Mouse (Mus musculus) heart, embryonic 14.5 days (tissue): Measurements from ENCODE around the gene BC048679. TPM values are rescaled to one million over a fixed set of nuclear protein-coding genes. Genes with fewer than 3 reads are reported as not detected.

ENCODE experiments used
- ATAC-seq: fragments of 200-750 bp; cut with Nextera tagmentation; 2 replicates; pipeline ENCODE4 v1.8.0; 2017; ENCODE audit warnings: low read depth, moderate TSS enrichment; ENCODE audit not compliant: insufficient number of reproducible peaks, insufficient read depth, low FRiP score
- H3K27ac ChIP-seq, 2 experiments: fragments of 200-500 bp in 1 of 2; fragments of 300-500 bp in 1 of 2; sonication (generic) in 1 of 2; replicated peaks in 1 of 2; 2 replicates each; pipeline ENCODE4 v1.5.1; 2012 to 2014; ENCODE audit warnings: low read depth in 2 of 2, low read length in 2 of 2, control low read depth in 1 of 2, mild to moderate bottlenecking in 1 of 2, mixed read lengths in 1 of 2; ENCODE audit not compliant: control insufficient read depth in 1 of 2, insufficient read depth in 1 of 2
- H3K27me3 ChIP-seq: fragments of 300-500 bp; sonication (generic); 2 replicates; pipeline ENCODE4 v1.6.1; 2014; ENCODE audit warnings: mild to moderate bottlenecking, low read length, control low read depth; ENCODE audit not compliant: control insufficient read depth, insufficient read depth
- H3K36me3 ChIP-seq: fragments of 300-500 bp; sonication (generic); 2 replicates; pipeline ENCODE4 v1.6.1; 2014; ENCODE audit warnings: mild to moderate bottlenecking, control low read depth, low read length, mixed read lengths; ENCODE audit not compliant: control insufficient read depth, insufficient read depth
- H3K4me1 ChIP-seq, 2 experiments: fragments of 200-500 bp in 1 of 2; fragments of 300-500 bp in 1 of 2; sonication (generic) in 1 of 2; 2 replicates each; pipeline ENCODE4 v1.6.1; 2012 to 2014; ENCODE audit warnings: low read length in 2 of 2, control low read depth in 1 of 2, mixed read lengths in 1 of 2; ENCODE audit not compliant: control insufficient read depth in 2 of 2, insufficient read depth in 2 of 2
- H3K4me2 ChIP-seq: fragments of 300-500 bp; sonication (generic); 2 replicates; pipeline ENCODE4 v1.6.1; 2014; ENCODE audit warnings: mild to moderate bottlenecking, low read length
- H3K4me3 ChIP-seq, 2 experiments: fragments of 200-500 bp in 1 of 2; fragments of 300-500 bp in 1 of 2; sonication (generic) in 1 of 2; 2 replicates each; pipeline ENCODE4 v1.5.1; 2012 to 2014; ENCODE audit warnings: low read length in 2 of 2, mild to moderate bottlenecking in 2 of 2, control low read depth in 1 of 2, low read depth in 1 of 2, moderate library complexity in 1 of 2; ENCODE audit not compliant: control insufficient read depth in 1 of 2, insufficient read depth in 1 of 2
- H3K9ac ChIP-seq: fragments of 300-500 bp; sonication (generic); 2 replicates; pipeline ENCODE4 v1.6.1; 2014; ENCODE audit warnings: mild to moderate bottlenecking, low read length
- H3K9me3 ChIP-seq: fragments of 300-500 bp; sonication (generic); 2 replicates; pipeline ENCODE4 v1.6.1; 2016; ENCODE audit warnings: low read length, control low read depth; ENCODE audit not compliant: control insufficient read depth
- WGBS: fragments of 180-500 bp; shearing (Covaris S2); extraction: QIAGEN DNeasy Blood & Tissue Kit; methylation state at CpG from one replicate; pipeline ENCODE4 v1.1.7; 2014; 5-methylcytosine and 5-hydroxymethylcytosine counted together
- polyA plus RNA-seq: library from polyadenylated mRNA; unstranded; fragments of >200 nt; fragmentation: Nextera tagmentation; extraction: Ambion mirVana; gene quantifications from 2 replicates; pipeline ENCODE4 v1.2.1, GENCODE M21; 2014

BC048679 gene
- polyA plus RNA-seq, 1 experiment from 2014 or later = not detected

GRCm38 (mm10) chr7:81476833-81477232, 21.2 kb downstream of the BC048679 start:
- Histone ChIP-seq H3K9me3 (no peaks in the 10 kb centered on the region), H3K9ac (no peak overlapping the region), H3K4me3 (peak overlapping the region in 1 of 2 experiments; percentile 9; a peak in 2 of 4 replicates), H3K27ac (no peak overlapping the region), H3K4me1 (no peaks in the 10 kb centered on the region), H3K4me2 (peak overlapping the region; percentile 34), H3K27me3 (peaks cover 26% of the 10 kb centered on the region), H3K36me3 (no peaks in the 10 kb centered on the region)
- 4% methylated on average over 24 of the region's 24 CpGs for WGBS
- ATAC-seq = no peak

- Histone ChIP-seq H3K27me3 (peaks cover 26% of the 10 kb centered on the region), H3K9ac (no peak overlapping the region), H3K36me3 (no peaks in the 10 kb centered on the region), H3K4me2 (no peak overlapping the region), H3K9me3 (no peaks in the 10 kb centered on the region), H3K4me1 (no peaks in the 10 kb centered on the region), H3K27ac (no peak overlapping the region), H3K4me3 (no peak overlapping the region)
- ATAC-seq = no peak
- WGBS = 78% methylated on average over 3 of the region's 3 CpGs
Observed at GRCm38 (mm10) chr7:81475221-81475620, 22.9 kb downstream of the BC048679 start.

GRCm38 (mm10) chr7:81464906-81465450, 33.1 kb downstream of the BC048679 start:
- WGBS = 59% methylated on average over 9 of the region's 9 CpGs
- no peaks in the 10 kb centered on the region for H3K4me1 ChIP-seq
- H3K9me3 ChIP-seq = no peaks in the 10 kb centered on the region
- H3K27ac ChIP-seq = no peak overlapping the region
- no peak overlapping the region for H3K9ac ChIP-seq
- H3K4me2 ChIP-seq = no peak overlapping the region
- ATAC-seq = no peak
- H3K36me3 ChIP-seq = no peaks in the 10 kb centered on the region
- no peak overlapping the region for H3K4me3 ChIP-seq
- H3K27me3 ChIP-seq = 0 out of 2 replicates have a peak, but pooled peaks cover 10% of the 10 kb centered on the region

GRCm38 (mm10) chr7:81464116-81464515, 34.0 kb downstream of the BC048679 start:
- no peak for ATAC-seq
- Histone ChIP-seq H3K27ac (no peak overlapping the region), H3K9me3 (no peaks in the 10 kb centered on the region), H3K36me3 (no peaks in the 10 kb centered on the region), H3K4me2 (no peak overlapping the region), H3K4me1 (no peaks in the 10 kb centered on the region), H3K4me3 (no peak overlapping the region), H3K27me3 (0 out of 2 replicates have a peak, but pooled peaks cover 10% of the 10 kb centered on the region), H3K9ac (no peak overlapping the region)
- 2% methylated on average over 4 of the region's 4 CpGs for WGBS

- Histone ChIP-seq H3K9me3 (no peaks in the 10 kb centered on the region), H3K9ac (no peak overlapping the region), H3K27ac (no peak overlapping the region), H3K4me1 (no peaks in the 10 kb centered on the region), H3K36me3 (no peaks in the 10 kb centered on the region), H3K27me3 (peaks cover 18% of the 10 kb centered on the region), H3K4me3 (no peak overlapping the region), H3K4me2 (no peak overlapping the region)
- 71% methylated on average over 3 of the region's 3 CpGs for WGBS
- ATAC-seq = no peak
Observed at GRCm38 (mm10) chr7:81462815-81463214, 35.3 kb downstream of the BC048679 start.

- under 1% methylated on average over 28 of the region's 28 CpGs for WGBS
- Histone ChIP-seq H3K27me3 (peaks cover 73% of the 10 kb centered on the region), H3K4me1 (peaks cover 2 to 24% of the 10 kb centered on the region in 2 experiments; a peak in 3 of 4 replicates), H3K36me3 (no peaks in the 10 kb centered on the region), H3K9ac (peak within 1 kb of the TSS; percentile 59), H3K4me2 (peak within 1 kb of the TSS; percentile 91), H3K9me3 (no peaks in the 10 kb centered on the region), H3K4me3 (peak within 1 kb of the TSS; percentile 46 to 56), H3K27ac (no peak within 1 kb of the TSS)
- no peak for ATAC-seq
Observed at GRCm38 (mm10) chr7:81455155-81455651, 42.9 kb downstream of the BC048679 start, which contains the start of gene Cpeb1. Gene Cpeb1 (minus strand): TSS chr7:81455465.

- no peak for ATAC-seq
- Histone ChIP-seq H3K4me3 (peak overlapping the region; percentile 46 to 56), H3K4me1 (peaks cover 2 to 24% of the 10 kb centered on the region in 2 experiments; a peak in 3 of 4 replicates), H3K27ac (no peak overlapping the region), H3K4me2 (peak overlapping the region; percentile 91), H3K9ac (peak overlapping the region; percentile 59), H3K27me3 (peaks cover 77% of the 10 kb centered on the region), H3K36me3 (no peaks in the 10 kb centered on the region), H3K9me3 (no peaks in the 10 kb centered on the region)
- 2% methylated on average over 48 of the region's 87 CpGs for WGBS
Observed at GRCm38 (mm10) chr7:81454331-81455039, 43.6 kb downstream of the BC048679 start.
